10 mouse cellular contexts compared by ENCODE assay signal in genomic region chr2:30700471-30700870, GRCm38 (mm10).
DNase-seq lines count a peak whose midpoint lies in the region; ATAC-seq lines count a peak whose summit lies in the region.
"Had no signal": no experiment of that assay in that cellular context is flagged by ENCODE, and none has a peak within 500 bp of the region (broad histone marks: within the 10 kb centered on the region; RNA-seq: fewer than 3 reads in every experiment).

No protein-coding gene starts in this region.

- H3K4me2 ChIP-seq in hindbrain, embryonic 11.5 days (replicated peaks; ENCODE audit: low read depth, low read length) = no peak overlapping the region
- no peak overlapping the region for H3K4me2 ChIP-seq in hindbrain, embryonic 13.5 days
- H3K4me2 ChIP-seq in midbrain, embryonic 13.5 days (replicated peaks) = no peak overlapping the region

- H3K4me3 ChIP-seq in hindbrain, embryonic 10.5 days = no peak overlapping the region
- no peak overlapping the region for H3K4me3 ChIP-seq in hindbrain, embryonic 11.5 days (ENCODE audit: low read depth, low read length)
- no peak overlapping the region for H3K4me3 ChIP-seq in embryonic facial prominence, embryonic 10.5 days
- no peak overlapping the region for H3K4me3 ChIP-seq in hindbrain, embryonic 13.5 days
- H3K4me3 ChIP-seq in midbrain, embryonic 13.5 days (replicated peaks) = no peak overlapping the region

- peaks cover 7% of the 10 kb centered on the region for H3K9me3 ChIP-seq in hindbrain, embryonic 10.5 days
- H3K9me3 ChIP-seq in hindbrain, embryonic 11.5 days (ENCODE audit: control insufficient read depth, low read length) = no peaks in the 10 kb centered on the region
- H3K9me3 ChIP-seq in embryonic facial prominence, embryonic 10.5 days = peaks cover 7% of the 10 kb centered on the region; the same call in 1 of the 2 replicates
- H3K9me3 ChIP-seq in hindbrain, embryonic 13.5 days = peaks cover 4% of the 10 kb centered on the region; the same call in 1 of the 2 replicates
- no peaks in the 10 kb centered on the region for H3K9me3 ChIP-seq in midbrain, embryonic 13.5 days

- no peak for DNase-seq in hindbrain, embryonic 10.5 days (ENCODE audit: low spot score)
- no peak for DNase-seq in hindbrain, embryonic 11.5 days (ENCODE audit: low spot score)
- DNase-seq in embryonic facial prominence, embryonic 10.5 days (ENCODE audit: low spot score) = no peak
- no peak for DNase-seq in spleen, adult 12 weeks (ENCODE audit: low spot score)
- DNase-seq in adrenal gland, adult 2 months = no peak

- WGBS in hindbrain, embryonic 10.5 days = 88% methylated on average over 1 of the region's 1 CpGs
- 100% methylated on average over 1 of the region's 1 CpGs for whole genome bisulfite sequencing in hindbrain, embryonic 11.5 days
- 84% methylated on average over 1 of the region's 1 CpGs for WGBS in embryonic facial prominence, embryonic 10.5 days
- 96% methylated on average over 1 of the region's 1 CpGs for WGBS in hindbrain, embryonic 13.5 days
- 100% methylated on average over 1 of the region's 1 CpGs for WGBS in midbrain, embryonic 13.5 days

- peak overlapping the region; percentile 90 for H3K27ac ChIP-seq in hindbrain, embryonic 10.5 days
- no peak overlapping the region; the same call in 1 of the 2 replicates for H3K27ac ChIP-seq in hindbrain, embryonic 11.5 days (ENCODE audit: low read depth, low read length)
- H3K27ac ChIP-seq in embryonic facial prominence, embryonic 10.5 days (replicated peaks) = peak overlapping the region; percentile 90
- H3K27ac ChIP-seq in hindbrain, embryonic 13.5 days = peak overlapping the region; percentile 81
- peak overlapping the region; percentile 84 for H3K27ac ChIP-seq in midbrain, embryonic 13.5 days

- no peak overlapping the region for H3K9ac ChIP-seq in hindbrain, embryonic 11.5 days (ENCODE audit: low read depth, low read length)
- peak overlapping the region; percentile 13; the same call in 1 of the 2 replicates for H3K9ac ChIP-seq in hindbrain, embryonic 13.5 days
- H3K9ac ChIP-seq in midbrain, embryonic 13.5 days (replicated peaks) = no peak overlapping the region
- H3K9ac ChIP-seq: liver, embryonic 14.5 days had no signal

- 0 out of 2 replicates have a peak, but pooled peaks cover 5% of the 10 kb centered on the region for H3K36me3 ChIP-seq in hindbrain, embryonic 10.5 days
- H3K36me3 ChIP-seq in hindbrain, embryonic 11.5 days (ENCODE audit: control insufficient read depth, insufficient read depth, low read length) = no peaks in the 10 kb centered on the region
- H3K36me3 ChIP-seq in embryonic facial prominence, embryonic 10.5 days (replicated peaks) = 0 out of 2 replicates have a peak, but pooled peaks cover 4% of the 10 kb centered on the region
- H3K36me3 ChIP-seq in hindbrain, embryonic 13.5 days = no peaks in the 10 kb centered on the region
- H3K36me3 ChIP-seq in midbrain, embryonic 13.5 days = no peaks in the 10 kb centered on the region
- H3K36me3 ChIP-seq: G1E had no signal

- no peaks in the 10 kb centered on the region for H3K27me3 ChIP-seq in hindbrain, embryonic 10.5 days (ENCODE audit: insufficient read depth, poor library complexity, severe bottlenecking)
- no peaks in the 10 kb centered on the region for H3K27me3 ChIP-seq in hindbrain, embryonic 11.5 days (ENCODE audit: control insufficient read depth, insufficient read depth, low read length)
- no peaks in the 10 kb centered on the region for H3K27me3 ChIP-seq in embryonic facial prominence, embryonic 10.5 days (replicated peaks; ENCODE audit: low read depth, poor library complexity, severe bottlenecking)
- no peaks in the 10 kb centered on the region for H3K27me3 ChIP-seq in hindbrain, embryonic 13.5 days
- no peaks in the 10 kb centered on the region for H3K27me3 ChIP-seq in midbrain, embryonic 13.5 days

- no peak for ATAC-seq in hindbrain, embryonic 11.5 days (ENCODE audit: low FRiP score)
- ATAC-seq in hindbrain, embryonic 13.5 days (ENCODE audit: low FRiP score) = no peak
- ATAC-seq in midbrain, embryonic 13.5 days = no peak
- ATAC-seq in CD4-positive, CD25-positive, alpha-beta regulatory T cell, adult 4 months = no peak

- H3K4me1 ChIP-seq in hindbrain, embryonic 10.5 days (replicated peaks) = peaks cover 62% of the 10 kb centered on the region
- H3K4me1 ChIP-seq in hindbrain, embryonic 11.5 days (replicated peaks; ENCODE audit: control insufficient read depth, insufficient read depth, low read length) = peaks cover 12% of the 10 kb centered on the region
- peaks cover 54% of the 10 kb centered on the region for H3K4me1 ChIP-seq in embryonic facial prominence, embryonic 10.5 days
- H3K4me1 ChIP-seq in hindbrain, embryonic 13.5 days (replicated peaks) = peaks cover 54% of the 10 kb centered on the region
- peaks cover 55% of the 10 kb centered on the region for H3K4me1 ChIP-seq in midbrain, embryonic 13.5 days (replicated peaks)
